Mouse (Mus musculus): ENCODE data around the gene Pou3f3. TPM values are rescaled to one million over a fixed set of nuclear protein-coding genes. Genes with fewer than 3 reads are reported as not detected.

Pou3f3 gene
- total and polyA plus RNA-seq, 3 experiments = not detected

DNA sequence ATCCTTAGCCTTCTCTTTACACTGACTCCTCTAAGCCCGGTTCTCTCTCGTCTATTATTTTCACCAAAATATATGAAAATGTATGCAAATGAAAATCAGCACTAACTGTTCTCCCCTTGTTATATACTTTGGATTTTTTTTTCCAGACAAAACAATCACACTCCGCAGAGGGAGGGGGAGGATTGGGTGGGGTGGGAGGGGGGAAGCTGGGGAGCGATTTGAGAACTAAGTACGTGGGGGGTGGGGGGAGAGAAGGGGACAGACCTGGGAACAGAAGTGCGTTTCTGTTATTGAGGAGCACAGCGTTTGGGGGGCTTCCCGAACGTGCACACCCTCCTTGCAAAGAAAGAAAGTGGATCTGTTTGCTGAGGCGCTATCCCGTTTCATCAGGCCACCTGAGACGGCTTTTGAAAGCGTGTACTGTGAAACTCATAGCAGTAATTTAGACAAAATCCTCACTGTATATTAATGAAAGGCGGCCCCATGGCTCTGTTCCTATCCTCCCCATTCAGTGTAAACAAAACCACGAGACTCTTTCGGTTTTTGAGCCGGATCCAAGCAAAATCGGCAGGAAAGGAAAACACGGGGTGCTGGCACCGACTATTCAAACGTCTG is 2.4 kb upstream of the Pou3f3 start:
- TF ChIP-seq RAD21 (IDR thresholded peaks at IDR 0.05; ENCODE audit: low read depth, low read length) (no peak), MYC (IDR thresholded peaks at IDR 0.05; ENCODE audit: low read depth, low read length) (no peak), JUND (IDR thresholded peaks at IDR 0.05; ENCODE audit: low read depth, low read length) (no peak), EP300 (IDR thresholded peaks at IDR 0.05; ENCODE audit: low read depth in 1 of 2, low read length in 2 of 2) (no peak), ZMIZ1 (IDR thresholded peaks at IDR 0.05; ENCODE audit: low read depth, low read length) (no peak)
- H3K9me3 ChIP-seq (replicated peaks; ENCODE audit: insufficient read depth, low read length) = no peaks in the 10 kb centered on the region
- H3K36me3 ChIP-seq (ENCODE audit: control insufficient read depth in 1 of 2, insufficient read depth in 2 of 2, low read length in 2 of 2) = no peaks in the 10 kb centered on the region
- no peaks in the 10 kb centered on the region for H3K4me1 ChIP-seq (ENCODE audit: control insufficient read depth in 1 of 2, insufficient read depth in 2 of 2, low read length in 2 of 2)
- no peaks in the 10 kb centered on the region for H3K79me2 ChIP-seq (ENCODE audit: control insufficient read depth, insufficient read depth, low read length, poor library complexity)
- no peak for DNase-seq (ENCODE audit: low read depth, low spot score)
- no peak overlapping the region for H3K9ac ChIP-seq (ENCODE audit: control insufficient read depth, low read depth, low read length, poor library complexity, severe bottlenecking)
- H3K27ac ChIP-seq (ENCODE audit: control insufficient read depth, low read depth, low read length) = no peak overlapping the region
- H3K27me3 ChIP-seq (ENCODE audit: control insufficient read depth in 1 of 2, insufficient read depth in 2 of 2, low read length in 2 of 2) = no peaks in the 10 kb centered on the region
- no peak overlapping the region for H3K4me3 ChIP-seq (ENCODE audit: control insufficient read depth in 1 of 2, insufficient read depth in 1 of 2, low read depth in 2 of 2, low read length in 2 of 2)

DNA sequence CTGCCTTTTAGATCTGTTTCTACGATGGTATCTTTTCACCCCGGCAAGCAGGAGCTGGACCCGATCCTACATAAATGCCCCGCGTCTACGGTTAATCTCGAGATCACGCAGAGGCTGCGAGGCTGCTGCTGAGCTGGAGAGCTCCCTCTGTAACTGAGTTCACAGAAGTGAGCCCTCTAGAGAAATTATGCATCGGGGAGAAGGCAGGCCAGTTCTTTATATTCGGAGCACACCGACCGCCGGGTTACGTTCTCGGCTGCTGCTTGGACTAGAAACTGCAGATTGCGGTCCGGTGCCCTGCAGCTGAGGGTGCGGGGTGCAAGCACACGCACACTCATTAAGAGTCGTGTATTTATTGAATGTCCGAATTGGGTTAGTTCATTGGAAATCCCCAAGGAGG is 1.7 kb upstream of the Pou3f3 start:
- Histone ChIP-seq H3K36me3 (ENCODE audit: control insufficient read depth in 1 of 2, insufficient read depth in 2 of 2, low read length in 2 of 2) (no peaks in the 10 kb centered on the region), H3K4me1 (ENCODE audit: control insufficient read depth in 1 of 2, insufficient read depth in 2 of 2, low read length in 2 of 2) (no peaks in the 10 kb centered on the region), H3K4me3 (ENCODE audit: control insufficient read depth in 1 of 2, insufficient read depth in 1 of 2, low read depth in 2 of 2, low read length in 2 of 2) (no peak overlapping the region), H3K27me3 (ENCODE audit: control insufficient read depth in 1 of 2, insufficient read depth in 2 of 2, low read length in 2 of 2) (no peaks in the 10 kb centered on the region), H3K9me3 (replicated peaks; ENCODE audit: insufficient read depth, low read length) (no peaks in the 10 kb centered on the region), H3K9ac (ENCODE audit: control insufficient read depth, low read depth, low read length, poor library complexity, severe bottlenecking) (no peak overlapping the region), H3K79me2 (ENCODE audit: control insufficient read depth, insufficient read depth, low read length, poor library complexity) (no peaks in the 10 kb centered on the region), H3K27ac (ENCODE audit: control insufficient read depth, low read depth, low read length) (no peak overlapping the region)
- no peak for DNase-seq (ENCODE audit: low read depth, low spot score)
- no peak for TF ChIP-seq HCFC1 (IDR thresholded peaks at IDR 0.05; ENCODE audit: low read depth, low read length)
- no peak for TF ChIP-seq CTCF (IDR thresholded peaks at IDR 0.05 in 2 of 3, conservative IDR thresholded peaks at IDR 0.05 in 1 of 3; ENCODE audit: control insufficient read depth in 1 of 3, insufficient read depth in 1 of 3, low read depth in 2 of 3, low read length in 3 of 3, poor library complexity in 1 of 3, severe bottlenecking in 1 of 3)
- no peak for TF ChIP-seq NELFE (IDR thresholded peaks at IDR 0.05; ENCODE audit: low read depth, low read length)
- no peak for TF ChIP-seq USF2 (IDR thresholded peaks at IDR 0.05; ENCODE audit: borderline replicate concordance in 1 of 2, insufficient read depth in 1 of 2, low read depth in 1 of 2, low read length in 2 of 2)
- no peak for TF ChIP-seq USF1 (IDR thresholded peaks at IDR 0.05; ENCODE audit: low read depth, low read length)
- no peak for TF ChIP-seq POLR2AphosphoS5 (IDR thresholded peaks at IDR 0.05; ENCODE audit: borderline replicate concordance, low read depth, low read length)
- no peak for TF ChIP-seq MAX (IDR thresholded peaks at IDR 0.05; ENCODE audit: low read length)
- TF ChIP-seq POLR2AphosphoS2 (IDR thresholded peaks at IDR 0.05; ENCODE audit: low read length) = no peak
- no peak for TF ChIP-seq TCF12 (IDR thresholded peaks at IDR 0.05; ENCODE audit: low read depth, low read length)
- TF ChIP-seq RAD21 (IDR thresholded peaks at IDR 0.05; ENCODE audit: low read depth, low read length) = no peak
- no peak for TF ChIP-seq ETS1 (IDR thresholded peaks at IDR 0.05; ENCODE audit: low read depth, low read length)
- no peak for TF ChIP-seq GABPA (IDR thresholded peaks at IDR 0.05; ENCODE audit: low read depth, low read length)
- no peak for TF ChIP-seq E2F4 (IDR thresholded peaks at IDR 0.05; ENCODE audit: borderline replicate concordance, low read depth, low read length)
- no peak for TF ChIP-seq MAFK (IDR thresholded peaks at IDR 0.05; ENCODE audit: borderline replicate concordance, low read depth, low read length)
- TF ChIP-seq MYC (IDR thresholded peaks at IDR 0.05; ENCODE audit: low read depth, low read length) = no peak
- no peak for TF ChIP-seq JUND (IDR thresholded peaks at IDR 0.05; ENCODE audit: low read depth, low read length)
- TF ChIP-seq BHLHE40 (IDR thresholded peaks at IDR 0.05; ENCODE audit: borderline replicate concordance, low read depth, low read length) = no peak
- no peak for TF ChIP-seq MYB (IDR thresholded peaks at IDR 0.05; ENCODE audit: low read depth, low read length)
- TF ChIP-seq ELF1 (IDR thresholded peaks at IDR 0.05; ENCODE audit: low read depth, low read length) = no peak
- TF ChIP-seq MAZ (IDR thresholded peaks at IDR 0.05; ENCODE audit: low read depth, low read length) = no peak
